Mouse (Mus musculus): ENCODE data around the gene Tle2. TPM values are rescaled to one million over a fixed set of nuclear protein-coding genes. Genes with fewer than 3 reads are reported as not detected.

Tle2 gene
- polyA plus RNA-seq, 1 experiment from 2014 or later = 17.7 TPM

GRCm38 (mm10) chr10:81559627-81560539 lies 14.5 kb upstream of the Tle2 start:
- H3K27ac ChIP-seq (ENCODE audit: low read length) = peak overlapping the region; percentile 95
- peak overlapping the region; percentile 96 for H3K4me3 ChIP-seq (ENCODE audit: low read depth, low read length)
- no peaks in the 10 kb centered on the region for H3K27me3 ChIP-seq (ENCODE audit: control insufficient read depth, insufficient read depth, low read length)
- H3K9me3 ChIP-seq (ENCODE audit: control insufficient read depth, low read depth, low read length) = no peaks in the 10 kb centered on the region; the same call in 1 of the 2 replicates
- 1% methylated on average over 29 of the region's 36 CpGs for WGBS
- peaks cover 35% of the 10 kb centered on the region for H3K4me1 ChIP-seq (ENCODE audit: control insufficient read depth, insufficient read depth, low read length)
- H3K9ac ChIP-seq (replicated peaks; ENCODE audit: low read depth, low read length) = peak overlapping the region; percentile 95
- H3K4me2 ChIP-seq (replicated peaks; ENCODE audit: low read depth, low read length) = peak overlapping the region; percentile 53
- peaks cover 16% of the 10 kb centered on the region for H3K36me3 ChIP-seq (ENCODE audit: control insufficient read depth, insufficient read depth, low read length)
- ATAC-seq (ENCODE audit: insufficient number of reproducible peaks, insufficient read depth, low FRiP score, low read depth) = peak; percentile 24; the same call in 1 of the 2 replicates

- Histone ChIP-seq H3K27me3 (ENCODE audit: control insufficient read depth, insufficient read depth, low read length) (no peaks in the 10 kb centered on the region), H3K9ac (replicated peaks; ENCODE audit: low read depth, low read length) (peak overlapping the region; percentile 95; the same call in 1 of the 2 replicates), H3K9me3 (ENCODE audit: control insufficient read depth, low read depth, low read length) (no peaks in the 10 kb centered on the region; the same call in 1 of the 2 replicates), H3K4me3 (ENCODE audit: low read depth, low read length) (peak overlapping the region; percentile 96), H3K4me1 (ENCODE audit: control insufficient read depth, insufficient read depth, low read length) (peaks cover 36% of the 10 kb centered on the region), H3K27ac (ENCODE audit: low read length) (peak overlapping the region; percentile 95; the same call in 1 of the 2 replicates), H3K36me3 (ENCODE audit: control insufficient read depth, insufficient read depth, low read length) (peaks cover 26% of the 10 kb centered on the region), H3K4me2 (replicated peaks; ENCODE audit: low read depth, low read length) (peak overlapping the region; percentile 53)
- 12% methylated on average over 16 of the region's 16 CpGs for WGBS
- ATAC-seq (ENCODE audit: insufficient number of reproducible peaks, insufficient read depth, low FRiP score, low read depth) = no peak
Observed at GRCm38 (mm10) chr10:81560719-81561459, 13.5 kb upstream of the Tle2 start.

GRCm38 (mm10) chr10:81562411-81562810 lies 11.9 kb upstream of the Tle2 start:
- Histone ChIP-seq H3K27me3 (ENCODE audit: control insufficient read depth, insufficient read depth, low read length) (no peaks in the 10 kb centered on the region), H3K36me3 (ENCODE audit: control insufficient read depth, insufficient read depth, low read length) (peaks cover 37% of the 10 kb centered on the region), H3K4me3 (ENCODE audit: low read depth, low read length) (0 out of 2 replicates have a peak overlapping the region, but pooled peaks have one; percentile 2), H3K9me3 (ENCODE audit: control insufficient read depth, low read depth, low read length) (no peaks in the 10 kb centered on the region), H3K9ac (replicated peaks; ENCODE audit: low read depth, low read length) (no peak overlapping the region), H3K4me1 (ENCODE audit: control insufficient read depth, insufficient read depth, low read length) (peaks cover 36% of the 10 kb centered on the region), H3K27ac (ENCODE audit: low read length) (no peak overlapping the region), H3K4me2 (replicated peaks; ENCODE audit: low read depth, low read length) (peak overlapping the region; percentile 3)
- ATAC-seq (ENCODE audit: insufficient number of reproducible peaks, insufficient read depth, low FRiP score, low read depth) = no peak
- 68% methylated on average over 6 of the region's 6 CpGs for WGBS

- Histone ChIP-seq H3K4me2 (replicated peaks; ENCODE audit: low read depth, low read length) (peak overlapping the region; percentile 44), H3K9ac (replicated peaks; ENCODE audit: low read depth, low read length) (no peak overlapping the region), H3K36me3 (ENCODE audit: control insufficient read depth, insufficient read depth, low read length) (peaks cover 37% of the 10 kb centered on the region), H3K4me1 (ENCODE audit: control insufficient read depth, insufficient read depth, low read length) (peaks cover 44% of the 10 kb centered on the region), H3K27me3 (ENCODE audit: control insufficient read depth, insufficient read depth, low read length) (no peaks in the 10 kb centered on the region), H3K4me3 (ENCODE audit: low read depth, low read length) (0 out of 2 replicates have a peak overlapping the region, but pooled peaks have one; percentile 19), H3K27ac (ENCODE audit: low read length) (no peak overlapping the region), H3K9me3 (ENCODE audit: control insufficient read depth, low read depth, low read length) (no peaks in the 10 kb centered on the region)
- WGBS = 50% methylated on average over 6 of the region's 6 CpGs
- no peak for ATAC-seq (ENCODE audit: insufficient number of reproducible peaks, insufficient read depth, low FRiP score, low read depth)
Observed at GRCm38 (mm10) chr10:81563481-81563880, 10.9 kb upstream of the Tle2 start.

GRCm38 (mm10) chr10:81564216-81564615 lies 10.1 kb upstream of the Tle2 start:
- H3K27me3 ChIP-seq (ENCODE audit: control insufficient read depth, insufficient read depth, low read length) = no peaks in the 10 kb centered on the region
- peaks cover 37% of the 10 kb centered on the region for H3K36me3 ChIP-seq (ENCODE audit: control insufficient read depth, insufficient read depth, low read length)

DNA sequence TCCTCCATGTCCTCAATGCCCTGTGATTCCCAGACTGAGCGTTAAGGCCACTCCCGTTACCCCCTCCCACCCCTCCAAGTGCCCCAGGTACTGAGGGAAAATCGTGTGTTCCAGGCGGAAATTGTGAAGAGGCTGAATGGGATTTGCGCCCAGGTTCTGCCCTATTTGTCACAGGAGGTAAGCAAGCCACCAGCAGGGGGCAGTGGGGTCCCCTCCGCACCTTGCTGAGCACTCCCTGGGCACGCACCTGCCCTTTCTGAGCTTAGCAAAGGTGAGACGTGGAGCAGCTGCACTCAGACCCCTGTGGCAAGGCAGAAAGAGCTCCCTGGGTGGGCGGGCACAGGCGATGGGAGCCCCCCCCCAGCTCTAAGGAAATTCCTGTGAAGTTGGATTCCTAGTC lies 9.6 kb upstream of the Tle2 start:
- Histone ChIP-seq H3K4me1 (ENCODE audit: control insufficient read depth, insufficient read depth, low read length) (peaks cover 56% of the 10 kb centered on the region), H3K36me3 (ENCODE audit: control insufficient read depth, insufficient read depth, low read length) (peaks cover 37% of the 10 kb centered on the region), H3K4me3 (ENCODE audit: low read depth, low read length) (no peak overlapping the region), H3K27ac (ENCODE audit: low read length) (peak overlapping the region; percentile 7; the same call in 1 of the 2 replicates), H3K9ac (replicated peaks; ENCODE audit: low read depth, low read length) (no peak overlapping the region), H3K27me3 (ENCODE audit: control insufficient read depth, insufficient read depth, low read length) (no peaks in the 10 kb centered on the region), H3K4me2 (replicated peaks; ENCODE audit: low read depth, low read length) (no peak overlapping the region), H3K9me3 (ENCODE audit: control insufficient read depth, low read depth, low read length) (no peaks in the 10 kb centered on the region)
- WGBS = 34% methylated on average over 10 of the region's 10 CpGs
- ATAC-seq (ENCODE audit: insufficient number of reproducible peaks, insufficient read depth, low FRiP score, low read depth) = no peak

More at GRCm38 (mm10) chr10:81564216-81564615, 10.1 kb upstream of the Tle2 start:
- peak overlapping the region; percentile 36; the same call in 1 of the 2 replicates for H3K27ac ChIP-seq (ENCODE audit: low read length)
- H3K4me1 ChIP-seq (ENCODE audit: control insufficient read depth, insufficient read depth, low read length) = peaks cover 50% of the 10 kb centered on the region
- H3K4me2 ChIP-seq (replicated peaks; ENCODE audit: low read depth, low read length) = peak overlapping the region; percentile 44
- H3K9me3 ChIP-seq (ENCODE audit: control insufficient read depth, low read depth, low read length) = no peaks in the 10 kb centered on the region
- 8% methylated on average over 10 of the region's 10 CpGs for WGBS
- peak overlapping the region; percentile 19 for H3K4me3 ChIP-seq (ENCODE audit: low read depth, low read length)
- no peak overlapping the region for H3K9ac ChIP-seq (replicated peaks; ENCODE audit: low read depth, low read length)
- peak; percentile 10; the same call in 1 of the 2 replicates for ATAC-seq (ENCODE audit: insufficient number of reproducible peaks, insufficient read depth, low FRiP score, low read depth)

GRCm38 (mm10) chr10:81565257-81566228 lies 8.8 kb upstream of the Tle2 start:
- Histone ChIP-seq H3K36me3 (ENCODE audit: control insufficient read depth, insufficient read depth, low read length) (peaks cover 37% of the 10 kb centered on the region), H3K9me3 (ENCODE audit: control insufficient read depth, low read depth, low read length) (no peaks in the 10 kb centered on the region), H3K9ac (replicated peaks; ENCODE audit: low read depth, low read length) (no peak overlapping the region), H3K27ac (ENCODE audit: low read length) (peak overlapping the region; percentile 7; the same call in 1 of the 2 replicates), H3K4me2 (replicated peaks; ENCODE audit: low read depth, low read length) (no peak overlapping the region), H3K4me3 (ENCODE audit: low read depth, low read length) (no peak overlapping the region), H3K27me3 (ENCODE audit: control insufficient read depth, insufficient read depth, low read length) (no peaks in the 10 kb centered on the region), H3K4me1 (ENCODE audit: control insufficient read depth, insufficient read depth, low read length) (peaks cover 61% of the 10 kb centered on the region)
- WGBS = 48% methylated on average over 20 of the region's 20 CpGs
- no peak for ATAC-seq (ENCODE audit: insufficient number of reproducible peaks, insufficient read depth, low FRiP score, low read depth)
